In genomic region chr3:102010681-102011317, GRCm38 (mm10) we compare ENCODE assay signal across 10 mouse cellular contexts. TPM values are rescaled to one million over a fixed set of nuclear protein-coding genes. Genes with fewer than 3 reads are reported as not detected.
DNase-seq lines count a peak whose midpoint lies in the region; ATAC-seq lines count a peak whose summit lies in the region.
"Had no signal": no experiment of that assay in that cellular context is flagged by ENCODE, and none has a peak within 500 bp of the region (broad histone marks: within the 10 kb centered on the region; RNA-seq: fewer than 3 reads in every experiment).

No protein-coding gene starts in this region.

- peak overlapping the region; percentile 61; the same call in 1 of the 2 replicates for H3K4me2 ChIP-seq in lung, embryonic 15.5 days
- peak overlapping the region; percentile 47; the same call in 1 of the 2 replicates for H3K4me2 ChIP-seq in intestine, embryonic 16.5 days (ENCODE audit: low read depth, low read length)
- no peak overlapping the region for H3K4me2 ChIP-seq in stomach, embryonic 14.5 days (replicated peaks; ENCODE audit: low read depth, low read length)

- DNase-seq in cerebellum, postnatal 14 days, result peak; percentile 55 to 57
- no peak for DNase-seq in lung, postnatal 4 days
- DNase-seq in left cerebral cortex, adult 8-10 months (ENCODE audit: low spot score in 2 of 2), result no peak
- DNase-seq in left cerebral cortex, postnatal 10 days (ENCODE audit: extremely low spot score in 1 of 2, low spot score in 2 of 2), result no peak
- DNase-seq: thymus, postnatal 36 days had no signal

- intact Hi-C loops in left cerebral cortex, postnatal 10 days (cut with DNase I), result no loop called here

- H3K27ac ChIP-seq in lung, embryonic 15.5 days, result no peak overlapping the region
- no peak overlapping the region for H3K27ac ChIP-seq in intestine, embryonic 16.5 days (ENCODE audit: low read length)
- no peak overlapping the region for H3K27ac ChIP-seq in stomach, embryonic 14.5 days (ENCODE audit: low read length)

- peak overlapping the region; percentile 34; the same call in 1 of the 2 replicates for H3K4me3 ChIP-seq in lung, embryonic 15.5 days
- no peak overlapping the region for H3K4me3 ChIP-seq in intestine, embryonic 16.5 days (ENCODE audit: low read length)
- peak overlapping the region; percentile 11 for H3K4me3 ChIP-seq in stomach, embryonic 14.5 days (ENCODE audit: low read depth, low read length)

- no peaks in the 10 kb centered on the region for H3K9me3 ChIP-seq in lung, embryonic 15.5 days
- no peaks in the 10 kb centered on the region for H3K9me3 ChIP-seq in intestine, embryonic 16.5 days (ENCODE audit: control insufficient read depth, low read length)
- H3K9me3 ChIP-seq in stomach, embryonic 14.5 days (ENCODE audit: control insufficient read depth, low read depth, low read length), result no peaks in the 10 kb centered on the region

- H3K9ac ChIP-seq in lung, embryonic 15.5 days, result no peak overlapping the region
- H3K9ac ChIP-seq in intestine, embryonic 16.5 days (ENCODE audit: low read depth, low read length), result no peak overlapping the region
- H3K9ac ChIP-seq in stomach, embryonic 14.5 days (replicated peaks; ENCODE audit: low read depth, low read length), result no peak overlapping the region

- 4% methylated on average over 24 of the region's 24 CpGs for whole genome bisulfite sequencing in lung, embryonic 15.5 days
- 5% methylated on average over 24 of the region's 24 CpGs for WGBS in intestine, embryonic 16.5 days
- WGBS in stomach, embryonic 14.5 days, result 3% methylated on average over 24 of the region's 24 CpGs

- ATAC-seq in cerebellum, adult (ENCODE audit: insufficient number of reproducible peaks, low FRiP score, low TSS enrichment), result no peak
- ATAC-seq in lung, embryonic 15.5 days (ENCODE audit: borderline replicate concordance, extremely low read depth, low FRiP score, low TSS enrichment), result no peak
- ATAC-seq in intestine, embryonic 16.5 days, result no peak
- no peak for ATAC-seq in stomach, embryonic 14.5 days (ENCODE audit: insufficient number of reproducible peaks, insufficient read depth, low FRiP score, low read depth)

- no peaks in the 10 kb centered on the region for H3K36me3 ChIP-seq in lung, embryonic 15.5 days
- H3K36me3 ChIP-seq in intestine, embryonic 16.5 days (ENCODE audit: control insufficient read depth, insufficient read depth, low read length), result no peaks in the 10 kb centered on the region
- H3K36me3 ChIP-seq in stomach, embryonic 14.5 days (ENCODE audit: control insufficient read depth, insufficient read depth, low read length), result no peaks in the 10 kb centered on the region

- peaks cover 83% of the 10 kb centered on the region for H3K27me3 ChIP-seq in lung, embryonic 15.5 days
- peaks cover 57% of the 10 kb centered on the region for H3K27me3 ChIP-seq in intestine, embryonic 16.5 days (replicated peaks; ENCODE audit: control insufficient read depth, insufficient read depth, low read length)
- peaks cover 37% of the 10 kb centered on the region for H3K27me3 ChIP-seq in stomach, embryonic 14.5 days (ENCODE audit: control insufficient read depth, insufficient read depth, low read length)

- H3K4me1 ChIP-seq in lung, embryonic 15.5 days, result peaks cover 23% of the 10 kb centered on the region
- H3K4me1 ChIP-seq in intestine, embryonic 16.5 days (ENCODE audit: control insufficient read depth, insufficient read depth, low read length), result peaks cover 19% of the 10 kb centered on the region
- H3K4me1 ChIP-seq in stomach, embryonic 14.5 days (ENCODE audit: control insufficient read depth, insufficient read depth, low read length), result peaks cover 8% of the 10 kb centered on the region; the same call in 1 of the 2 replicates

RNA-seq across cellular contexts. Expression of gene Nhlh2, which starts 0.9 kb away (rescaled TPM):
- 0.04 TPM in 1 of 2 replicates, not detected in the other for polyA plus RNA-seq in lung, embryonic 15.5 days (2015; fragmentation: Nextera tagmentation; extraction: Ambion mirVana)
- polyA plus RNA-seq in intestine, embryonic 16.5 days (2015; fragmentation: Nextera tagmentation; extraction: Ambion mirVana), result 0.09 TPM in 1 of 2 replicates, not detected in the other
- not detected in 2 replicates for polyA plus RNA-seq in stomach, embryonic 14.5 days (2014; fragmentation: Nextera tagmentation; extraction: Ambion mirVana)
- total RNA-seq in left cerebral cortex, adult 8-10 months (2022), result under 1 TPM; 0.13 to 0.51 (median 0.21) TPM
- total RNA-seq in left cerebral cortex, postnatal 10 days (2021), result under 1 TPM; 0.71 to 0.86 TPM
- polyA plus RNA-seq: liver, embryonic 16.5 days had no signal

Comparison
In these comparisons a context has a peak if more than half of its experiments do, and no peak if none do; other contexts are left out.
1. DNase-seq: peak in cerebellum, postnatal 14 days (2 of 2); none in lung, postnatal 4 days (0 of 2), left cerebral cortex, adult 8-10 months (0 of 2) and left cerebral cortex, postnatal 10 days (0 of 2).